Mouse (Mus musculus) cerebellum, adult (tissue): Measurements from ENCODE around the gene Clec4f.

ENCODE experiments used
- ATAC-seq: cut with Nextera tagmentation; 2 replicates; pipeline ENCODE4 v1.9.2; 2017; ENCODE audit warnings: mild to moderate bottlenecking, moderate library complexity, mixed read lengths; ENCODE audit not compliant: insufficient number of reproducible peaks, low FRiP score, low TSS enrichment

Gene Clec4f

DNA sequence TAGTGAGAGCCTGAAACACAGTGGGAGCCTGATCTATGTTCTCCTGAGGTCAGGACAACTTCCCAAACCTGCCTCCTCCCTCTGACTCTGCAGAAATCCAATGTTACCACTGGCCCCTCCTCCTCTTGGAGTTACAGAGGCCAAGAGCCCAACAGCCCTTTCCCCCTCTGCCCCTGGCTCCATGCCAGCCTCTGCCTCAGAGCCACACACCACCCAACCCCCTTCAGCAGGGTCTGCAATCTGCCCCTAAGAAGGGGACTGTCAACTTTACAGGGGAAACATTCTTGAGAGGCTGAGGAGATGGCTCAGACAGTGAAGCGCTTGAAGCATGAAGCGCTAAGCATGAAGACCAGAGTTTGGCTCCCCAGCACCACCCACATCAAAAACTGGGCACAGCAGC lies at the start of gene Clec4f:
Gene Clec4f (minus strand): TSS at position 101 of the 400 bp plus-strand sequence.
- no peak for ATAC-seq

DNA sequence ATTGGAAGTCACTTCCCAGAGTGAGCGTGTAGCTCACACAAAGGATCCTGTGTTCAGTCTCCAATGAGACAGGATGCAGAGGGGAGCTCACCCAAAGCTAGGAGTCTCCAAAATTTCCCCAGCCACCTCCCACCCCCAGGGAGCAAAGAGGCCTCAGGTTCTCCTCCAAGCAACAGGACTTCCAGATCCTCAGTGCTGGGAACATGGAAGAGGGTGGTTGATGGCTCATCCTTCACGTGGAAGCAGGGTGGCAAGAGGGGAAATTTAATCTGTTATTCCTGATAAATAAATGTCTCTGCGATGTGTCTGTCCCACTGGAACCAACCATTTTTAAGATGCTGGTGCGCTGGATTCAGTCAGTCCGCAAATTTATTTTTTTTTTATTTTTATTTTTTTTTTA lies 48.7 kb upstream of the Clec4f start:
- no peak for ATAC-seq

DNA sequence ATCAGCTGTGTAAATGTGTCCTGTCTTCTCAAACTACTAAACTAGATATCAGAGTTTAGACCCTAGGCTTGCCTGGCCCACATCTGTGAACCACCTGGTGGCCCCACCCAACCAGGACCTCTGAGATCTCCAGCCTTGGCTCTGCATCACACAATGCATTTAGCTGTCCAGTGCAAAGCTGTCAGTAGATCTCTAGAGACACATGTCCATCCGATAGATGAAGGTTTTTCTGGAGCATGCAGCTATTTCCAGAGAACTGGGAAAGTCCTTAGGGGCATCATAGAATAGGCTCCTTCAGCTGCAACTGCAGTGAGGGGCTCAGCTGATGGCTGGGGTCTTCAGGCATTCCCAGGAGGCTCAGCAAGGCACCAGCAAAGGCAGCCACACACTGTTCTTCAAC lies 48.3 kb upstream of the Clec4f start:
- ATAC-seq: no peak

DNA sequence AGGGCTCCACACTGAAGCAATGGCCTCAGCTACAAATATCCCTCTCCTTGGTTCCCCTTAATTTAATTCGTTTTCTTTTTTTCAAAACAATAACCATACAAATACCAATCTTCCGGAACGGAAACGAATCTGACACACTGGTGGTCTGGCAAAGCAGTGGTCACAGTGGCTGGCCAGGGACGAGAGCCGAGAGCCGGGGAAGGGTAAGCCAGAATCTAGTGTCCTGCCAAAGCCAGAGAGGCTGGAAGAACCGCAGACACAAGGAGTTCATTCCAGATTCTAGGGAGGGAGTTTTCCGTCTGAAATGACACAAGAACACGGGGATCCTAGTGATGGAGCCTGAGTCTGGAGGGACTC lies 47.7 kb upstream of the Clec4f start:
- no peak for ATAC-seq

DNA sequence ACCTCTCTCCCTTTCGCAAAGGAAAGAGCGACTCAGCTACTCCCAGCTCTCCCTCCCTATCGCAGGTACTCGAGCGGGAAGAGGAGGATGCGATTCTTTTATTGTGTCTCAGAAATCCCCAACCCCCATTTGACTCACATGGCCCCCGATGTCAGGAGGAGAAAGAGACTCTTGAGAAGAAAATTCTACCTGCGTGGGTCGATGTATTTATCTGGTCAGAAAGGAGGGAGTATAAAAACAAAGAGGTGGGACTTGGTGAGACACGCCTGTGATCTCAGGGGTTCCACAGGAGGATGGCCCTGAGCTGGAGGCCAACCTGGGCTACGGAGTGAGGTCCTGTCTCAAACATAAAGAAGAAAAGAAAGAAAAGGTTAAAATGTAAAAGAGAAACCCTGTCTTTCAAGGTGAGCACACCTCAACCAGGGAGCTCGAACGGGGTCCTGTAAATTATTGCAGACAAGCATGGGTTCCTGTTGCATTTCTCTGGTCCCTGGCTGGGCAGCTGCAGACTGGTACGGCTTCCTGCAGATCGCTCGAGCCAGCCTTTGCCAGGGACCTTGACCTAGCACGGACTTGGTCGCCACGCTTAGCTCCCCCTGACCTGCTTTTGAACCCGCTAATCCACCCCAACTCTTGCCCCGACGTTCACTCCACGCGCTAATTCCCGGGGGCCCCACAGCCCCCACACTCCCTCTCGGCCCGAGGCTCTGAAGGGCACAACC lies 47.2 kb upstream of the Clec4f start:
- ATAC-seq: no peak

DNA sequence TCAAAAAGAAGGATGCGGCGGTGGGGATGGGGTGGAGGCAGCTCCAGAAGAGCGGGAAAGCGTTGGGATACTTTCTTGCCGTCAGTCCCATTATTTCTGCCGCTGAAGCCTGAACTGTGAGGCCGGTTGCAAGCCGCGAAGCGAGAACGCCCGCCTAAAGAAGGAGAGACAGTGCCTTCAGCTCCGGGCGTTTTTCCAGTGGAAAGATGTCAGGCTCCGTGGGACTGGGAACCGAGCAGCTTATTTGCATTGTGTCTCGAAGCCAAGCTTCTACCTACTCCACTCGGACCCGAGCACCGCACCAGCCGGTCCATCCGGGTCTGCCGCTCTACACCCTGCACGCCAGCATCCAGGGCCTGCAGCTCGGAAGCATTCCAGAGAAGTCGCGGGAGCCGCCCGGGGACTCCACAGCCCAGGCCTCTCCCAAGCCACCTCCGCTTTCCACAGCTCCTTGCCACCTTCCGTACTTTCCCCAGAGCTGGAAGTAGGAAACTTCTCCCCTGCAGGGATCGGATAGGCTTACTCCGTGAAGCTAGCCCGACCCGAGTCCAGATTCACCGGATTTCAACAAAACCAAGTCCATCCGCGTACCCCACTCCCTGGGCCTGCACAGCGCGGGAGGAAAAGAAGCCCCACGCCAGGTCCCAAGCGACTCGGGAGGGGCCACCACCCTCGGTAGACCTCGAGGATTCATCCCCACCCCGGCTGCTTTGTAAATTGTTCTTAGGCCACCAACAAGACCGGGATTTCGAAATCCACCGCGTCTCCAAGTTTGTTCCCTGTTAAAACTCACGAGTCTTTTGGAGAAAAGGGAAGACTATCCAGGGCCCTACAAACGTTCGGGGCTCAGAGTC lies 46.4 kb upstream of the Clec4f start:
- no peak for ATAC-seq

DNA sequence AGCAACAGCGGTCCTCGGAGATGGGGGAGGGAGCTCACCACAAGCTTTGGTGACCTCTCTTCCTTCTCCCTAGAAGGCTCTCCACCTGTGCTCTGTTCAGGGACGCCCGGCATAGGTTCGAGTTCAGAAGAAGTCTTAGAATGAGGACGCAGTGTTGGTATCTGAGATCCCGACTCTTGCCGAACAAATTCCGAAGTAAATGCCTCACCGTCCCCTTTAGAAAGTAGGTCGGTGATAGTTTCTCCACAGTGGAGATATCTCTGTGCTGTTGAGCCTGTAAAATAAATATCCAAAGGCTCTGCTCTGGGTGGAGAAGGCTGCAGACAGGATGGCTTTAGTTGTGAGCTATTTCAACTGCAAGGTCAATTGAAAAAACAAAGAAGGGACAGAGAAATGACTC lies 45.0 kb upstream of the Clec4f start:
- ATAC-seq: no peak

DNA sequence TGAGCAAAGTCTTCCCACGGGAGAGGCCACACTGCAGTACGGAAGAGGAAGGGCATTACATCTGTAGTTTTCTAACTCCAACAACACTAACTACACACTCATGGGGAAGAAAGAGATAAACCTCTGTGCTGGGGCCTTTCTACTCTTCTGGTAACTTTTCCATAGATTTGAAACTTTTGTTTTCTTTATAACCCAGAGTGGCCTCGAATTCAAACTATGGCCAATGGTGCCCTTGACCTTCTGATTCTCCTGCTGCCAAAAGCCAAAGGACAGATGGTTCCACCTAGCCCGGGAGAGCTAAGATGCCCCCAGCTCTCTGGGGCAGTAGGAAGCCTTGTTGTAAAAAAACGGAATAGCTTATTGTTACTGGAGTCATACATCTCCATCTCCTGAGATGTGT lies 44.0 kb upstream of the Clec4f start:
- no peak for ATAC-seq

DNA sequence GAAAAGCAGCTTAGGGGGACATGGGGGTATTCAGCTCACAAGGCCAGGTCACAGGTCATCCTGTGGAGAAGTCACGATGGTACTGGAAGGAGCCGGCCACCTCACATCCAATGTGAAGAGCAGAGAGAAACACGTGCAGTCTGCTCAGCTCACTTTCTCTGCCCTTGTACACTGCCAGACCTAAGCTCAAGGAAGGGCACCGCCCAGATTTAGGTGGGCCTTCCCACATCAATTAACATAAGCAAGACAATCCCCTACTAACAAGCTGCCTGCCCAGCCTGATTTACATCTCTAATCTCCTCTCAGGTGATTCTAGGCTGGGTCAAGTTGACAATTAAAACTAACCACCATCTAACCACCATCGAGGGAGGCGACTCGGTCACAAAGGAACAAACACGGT lies 41.9 kb upstream of the Clec4f start:
- no peak for ATAC-seq

DNA sequence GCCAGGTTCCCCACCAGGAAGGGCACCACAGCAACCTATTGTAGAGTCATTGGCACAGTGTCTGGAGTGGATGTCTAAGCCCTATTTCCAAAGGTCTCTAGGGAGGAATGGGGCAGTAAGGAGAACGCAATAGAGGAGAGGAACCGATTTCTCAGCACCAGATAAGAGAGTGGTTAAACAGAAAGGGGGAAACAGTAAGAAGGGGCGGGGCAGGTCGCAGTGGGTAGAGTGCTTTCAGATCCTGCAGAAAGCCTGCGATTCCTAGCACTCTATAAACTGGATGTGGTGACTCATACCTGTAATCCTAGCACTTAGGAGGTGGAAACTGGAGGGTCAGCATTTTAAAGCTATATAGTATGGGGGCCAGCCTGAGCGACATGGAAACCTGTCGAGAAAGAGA lies 40.7 kb upstream of the Clec4f start:
- ATAC-seq: no peak

DNA sequence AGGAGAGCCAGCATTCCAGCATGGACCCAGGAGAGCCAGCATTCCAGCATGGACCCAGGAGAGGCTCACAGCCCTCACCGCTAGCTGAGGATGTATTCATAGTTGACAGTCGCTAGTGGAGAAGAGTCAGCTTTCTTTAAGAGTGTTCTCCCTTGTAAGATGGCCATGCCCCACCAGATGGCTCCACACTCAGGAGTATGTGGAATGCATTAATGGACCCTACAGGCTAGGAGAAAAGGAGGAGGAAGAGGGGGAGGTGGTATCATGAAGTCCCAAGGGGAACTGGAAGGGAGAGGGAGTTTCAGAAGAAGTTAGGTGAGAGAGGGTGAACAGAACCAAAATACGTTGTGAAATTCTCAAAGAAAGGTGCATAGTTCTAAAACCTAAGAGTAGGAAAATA lies 39.7 kb upstream of the Clec4f start:
- no peak for ATAC-seq

DNA sequence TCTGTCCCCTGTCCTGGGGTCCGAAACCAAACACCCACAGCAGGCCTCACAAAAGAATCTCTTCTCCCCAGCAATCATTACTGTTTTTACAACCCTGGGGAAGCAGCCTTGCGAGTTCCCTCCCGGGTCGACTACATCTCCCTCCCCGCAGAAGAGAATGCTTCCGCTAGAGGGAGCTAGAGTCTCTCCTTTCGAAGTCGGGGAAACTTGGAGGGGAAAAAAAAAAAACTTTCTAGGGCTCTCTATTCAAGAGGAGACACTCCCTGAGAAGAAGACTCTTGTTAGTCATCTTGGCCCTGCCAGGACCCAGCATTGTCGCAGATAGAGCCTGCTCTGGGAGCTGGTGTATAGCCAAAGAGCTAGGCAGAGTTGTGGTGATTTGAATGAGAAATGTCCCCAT lies 37.8 kb upstream of the Clec4f start:
- no peak; the same call in 1 of the 2 replicates for ATAC-seq

DNA sequence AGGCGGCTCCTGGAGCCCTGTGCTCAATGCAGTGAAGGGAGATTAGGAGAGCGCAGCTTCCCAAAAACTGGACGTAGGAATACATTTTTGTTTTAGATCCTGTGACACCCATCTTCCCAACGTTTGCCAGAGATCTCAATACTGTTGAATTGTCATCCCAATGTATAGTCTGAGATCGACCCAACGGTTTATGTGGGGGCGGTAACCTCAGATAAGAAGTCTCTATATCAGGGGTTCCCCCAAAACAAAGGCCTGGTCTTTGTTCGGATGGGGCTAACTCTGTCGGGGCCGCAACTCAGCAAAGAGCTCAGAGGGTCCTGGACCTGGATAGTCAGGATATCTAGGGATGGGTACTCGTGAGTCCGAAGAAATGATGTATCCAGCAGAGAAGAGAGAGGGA lies 37.0 kb upstream of the Clec4f start:
- ATAC-seq: no peak

DNA sequence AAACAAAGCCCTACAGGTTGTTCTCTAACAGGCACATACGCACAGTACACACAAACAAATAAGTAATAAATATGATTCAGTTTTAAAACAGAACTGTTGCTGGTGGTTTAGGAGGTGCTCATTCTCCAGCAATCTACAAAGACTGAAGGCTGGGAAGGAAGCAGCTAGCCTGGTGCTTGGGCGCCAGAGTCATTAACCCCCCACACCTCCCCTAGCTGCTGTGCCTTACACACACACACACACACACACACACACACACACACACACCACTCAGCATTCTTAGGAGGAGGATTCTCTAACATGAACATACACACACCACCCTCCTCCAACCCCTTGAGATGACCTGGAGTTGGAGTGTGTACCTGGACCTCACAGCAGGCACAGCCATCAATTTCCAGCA lies 34.9 kb upstream of the Clec4f start:
- ATAC-seq: no peak

DNA sequence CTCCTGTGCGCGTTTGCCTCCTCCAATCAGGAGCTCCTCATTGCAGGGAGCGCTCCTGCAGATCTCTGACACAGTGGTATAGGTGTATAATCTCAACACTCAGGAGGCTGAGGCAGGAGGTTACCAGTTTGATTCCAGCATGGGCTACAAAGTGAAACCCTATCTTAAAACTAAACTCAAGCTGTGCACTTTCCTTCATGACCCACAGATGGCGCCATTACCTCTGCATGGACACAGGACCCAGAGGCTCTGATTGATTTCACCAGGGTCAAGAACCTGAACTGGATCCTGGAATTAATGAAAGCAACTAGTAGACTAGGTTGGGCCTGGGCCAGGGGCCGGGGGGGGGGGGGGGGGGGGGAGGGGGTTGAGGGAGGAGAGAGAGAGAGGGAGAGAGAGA lies 34.3 kb upstream of the Clec4f start:
- ATAC-seq: no peak; the same call in 1 of the 2 replicates

DNA sequence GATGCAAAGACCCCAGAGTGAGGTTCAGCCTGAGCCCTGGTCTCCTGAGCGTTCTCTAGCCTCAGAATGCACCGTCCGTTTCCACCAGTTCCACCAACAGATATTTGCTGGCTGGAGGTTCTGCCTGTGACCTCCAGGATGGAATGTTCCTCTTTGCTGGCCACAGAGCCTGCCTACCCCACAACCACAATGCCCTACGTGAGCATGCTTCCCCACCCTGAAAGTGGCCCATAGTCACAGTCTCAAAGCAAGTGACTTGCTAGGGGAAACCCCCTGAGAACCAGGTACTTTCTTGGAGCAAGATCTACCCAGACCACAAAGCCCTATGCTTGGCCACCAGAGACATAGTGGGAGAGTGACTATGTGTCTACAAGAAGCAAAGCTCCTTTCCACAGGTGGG lies 33.4 kb upstream of the Clec4f start:
- ATAC-seq: no peak

DNA sequence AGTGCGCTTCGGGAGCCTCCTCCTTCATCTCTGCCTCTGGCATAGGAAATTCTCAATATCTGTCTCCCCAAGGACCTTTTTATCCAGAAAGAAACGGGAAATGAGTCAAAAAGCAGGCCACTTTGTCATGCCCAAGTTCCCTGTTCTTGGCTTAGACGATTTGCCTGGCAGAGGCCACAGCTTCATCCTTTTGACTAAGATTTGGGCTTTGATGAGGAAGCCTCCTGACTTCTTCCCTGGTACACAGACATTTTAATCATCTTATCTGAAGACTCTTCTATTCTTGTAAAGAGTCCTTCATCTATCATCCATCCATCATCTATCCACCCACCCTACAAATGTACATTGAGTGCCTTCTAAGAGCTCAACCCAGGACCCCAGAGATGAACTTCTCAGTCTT lies 21.8 kb upstream of the Clec4f start, which contains the start of gene Cd207:
Gene Cd207 (minus strand): TSS at position 101 of the 400 bp plus-strand sequence.
- no peak for ATAC-seq

DNA sequence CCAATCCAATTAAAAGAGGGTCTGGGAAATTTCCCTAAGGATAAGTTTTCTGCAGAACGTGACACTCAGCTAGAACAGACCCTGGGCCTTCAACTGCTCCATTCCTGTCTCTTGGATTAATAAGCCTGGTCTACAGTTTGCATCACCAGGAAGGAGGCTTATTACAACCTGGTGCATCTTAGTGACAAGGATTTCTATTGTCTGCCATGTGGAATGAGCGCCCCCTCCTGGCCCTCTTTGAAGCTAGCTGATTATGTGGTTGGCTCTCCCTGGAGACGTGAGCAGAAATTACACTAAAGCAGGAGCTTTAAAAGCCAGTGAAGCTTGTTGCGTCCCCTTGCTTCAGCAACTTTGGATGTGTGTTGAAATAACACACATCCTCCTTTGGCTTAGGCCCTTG lies 17.4 kb upstream of the Clec4f start:
- no peak for ATAC-seq

DNA sequence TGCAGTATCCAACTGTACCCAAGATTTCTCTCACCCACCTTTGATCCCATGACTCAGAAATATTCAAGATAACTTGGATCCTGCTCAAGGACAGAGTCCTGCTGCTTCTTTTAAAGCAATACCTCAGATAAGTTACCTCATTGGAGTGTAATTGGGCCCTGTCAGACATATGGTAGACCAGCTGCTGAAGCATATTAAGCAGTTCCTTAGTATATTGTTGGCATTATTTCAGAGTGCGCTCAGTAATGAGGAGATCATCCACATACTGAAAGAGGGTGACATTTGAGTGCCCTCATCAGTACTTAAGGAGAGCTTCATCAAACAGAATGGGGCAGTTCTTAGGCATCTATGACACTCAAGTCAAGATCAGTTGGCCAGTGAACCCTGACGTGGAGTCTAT lies 9.0 kb upstream of the Clec4f start:
- ATAC-seq: no peak

DNA sequence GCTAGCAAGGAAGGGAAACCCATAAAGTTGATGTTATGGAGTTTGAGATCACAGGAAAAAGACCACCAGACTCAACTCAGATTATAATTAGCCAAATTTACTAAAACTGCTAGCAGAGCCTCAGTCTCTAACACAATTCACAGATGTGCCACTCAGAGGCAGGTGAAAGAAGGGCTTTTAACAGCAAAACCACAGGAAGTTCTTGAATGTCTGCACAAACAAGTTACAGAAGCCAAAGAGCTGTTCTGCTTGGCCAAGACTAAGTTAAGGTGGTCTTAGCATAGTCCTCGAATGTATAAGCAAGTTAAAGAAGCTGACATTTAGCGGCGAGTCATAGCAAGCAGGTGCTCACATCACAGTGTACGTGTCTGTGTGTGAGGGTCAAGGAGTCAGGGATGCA lies 4.8 kb upstream of the Clec4f start:
- ATAC-seq: no peak

DNA sequence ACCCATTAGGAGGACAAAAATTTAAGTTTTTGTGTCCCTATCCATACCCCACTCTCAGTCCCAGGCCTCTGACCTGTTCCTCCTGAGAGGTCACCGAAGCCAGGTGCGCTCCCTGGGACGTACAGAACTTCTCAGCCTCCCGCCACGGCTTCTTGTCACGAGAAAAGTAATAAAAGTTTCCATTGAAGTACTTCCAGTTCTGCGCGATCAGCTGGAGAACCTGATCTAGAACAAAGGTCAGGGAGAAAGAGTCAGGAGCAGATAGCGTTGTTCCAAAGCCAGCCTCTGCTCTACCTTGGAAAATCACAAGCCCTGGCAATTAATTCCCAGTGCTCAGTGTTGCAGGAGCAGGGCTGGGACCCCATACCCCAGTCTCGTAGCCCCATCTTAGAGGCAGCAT lies 9.3 kb downstream of the Clec4f start:
- ATAC-seq: no peak

DNA sequence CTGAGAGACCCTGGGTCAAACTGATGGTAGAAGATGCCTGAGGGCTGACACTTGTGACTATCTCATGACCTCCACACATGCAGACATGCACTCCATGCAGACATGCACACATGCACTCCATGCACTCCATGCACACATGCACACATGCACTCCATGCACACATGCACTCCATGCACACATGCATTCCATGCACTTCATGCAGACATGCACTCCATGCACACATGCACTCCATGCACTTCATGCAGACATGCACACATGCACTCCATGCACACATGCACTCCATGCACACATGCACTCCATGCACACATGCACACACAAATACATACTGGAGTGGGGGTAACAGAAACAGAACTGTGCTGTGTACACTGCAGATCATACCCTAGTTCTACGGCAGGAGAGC lies 20.7 kb downstream of the Clec4f start:
- no peak for ATAC-seq
